Mouse (Mus musculus) kidney, embryonic 16.5 days (tissue): ENCODE results near the gene Gpr132. TPM values are rescaled to one million over a fixed set of nuclear protein-coding genes. Genes with fewer than 3 reads are reported as not detected.

ENCODE experiments used
- ATAC-seq: fragments of 200-750 bp; cut with Nextera tagmentation; 2 replicates; pipeline ENCODE4 v1.8.0; 2017; ENCODE audit warnings: moderate TSS enrichment; ENCODE audit not compliant: low FRiP score, low TSS enrichment
- H3K27ac ChIP-seq: fragments of 300-500 bp; sonication (generic); 2 replicates; pipeline ENCODE4 v1.5.1; 2014; ENCODE audit warnings: low read length
- H3K27me3 ChIP-seq: fragments of 300-500 bp; sonication (generic); 2 replicates; pipeline ENCODE4 v1.6.1; 2014; ENCODE audit warnings: low read length, control low read depth, mixed read lengths; ENCODE audit not compliant: insufficient read depth
- H3K36me3 ChIP-seq: fragments of 300-500 bp; sonication (generic); 2 replicates; pipeline ENCODE4 v1.6.1; 2014; ENCODE audit warnings: low read length, control low read depth, mixed read lengths; ENCODE audit not compliant: insufficient read depth
- H3K4me1 ChIP-seq: fragments of 300-500 bp; sonication (generic); 2 replicates; pipeline ENCODE4 v1.6.1; 2014; ENCODE audit warnings: low read length, control low read depth, mixed read lengths; ENCODE audit not compliant: insufficient read depth
- H3K4me2 ChIP-seq: fragments of 300-500 bp; sonication (generic); replicated peaks from 2 replicates; pipeline ENCODE4 v1.6.1; 2014; ENCODE audit warnings: low read depth, low read length
- H3K4me3 ChIP-seq: fragments of 300-500 bp; sonication (generic); 2 replicates; pipeline ENCODE4 v1.5.1; 2014; ENCODE audit warnings: mild to moderate bottlenecking, low read length
- H3K9ac ChIP-seq: fragments of 300-500 bp; sonication (generic); replicated peaks from 2 replicates; pipeline ENCODE4 v1.6.1; 2014; ENCODE audit warnings: low read length
- H3K9me3 ChIP-seq: fragments of 300-500 bp; sonication (generic); 2 replicates; pipeline ENCODE4 v1.6.1; 2016; ENCODE audit warnings: low read length, control low read depth
- WGBS: fragments of 180-500 bp; shearing (Covaris S2); extraction: QIAGEN DNeasy Blood & Tissue Kit; methylation state at CpG from one replicate; pipeline ENCODE4 v1.1.7; 2014; 5-methylcytosine and 5-hydroxymethylcytosine counted together
- polyA plus RNA-seq: library from polyadenylated mRNA; unstranded; fragments of >200 nt; fragmentation: Nextera tagmentation; extraction: Ambion mirVana; gene quantifications from 2 replicates; pipeline ENCODE4 v1.2.1, GENCODE M21; 2015

The Gpr132 gene
- polyA plus RNA-seq: 0.15 and 0.22 TPM in 2 replicates

DNA sequence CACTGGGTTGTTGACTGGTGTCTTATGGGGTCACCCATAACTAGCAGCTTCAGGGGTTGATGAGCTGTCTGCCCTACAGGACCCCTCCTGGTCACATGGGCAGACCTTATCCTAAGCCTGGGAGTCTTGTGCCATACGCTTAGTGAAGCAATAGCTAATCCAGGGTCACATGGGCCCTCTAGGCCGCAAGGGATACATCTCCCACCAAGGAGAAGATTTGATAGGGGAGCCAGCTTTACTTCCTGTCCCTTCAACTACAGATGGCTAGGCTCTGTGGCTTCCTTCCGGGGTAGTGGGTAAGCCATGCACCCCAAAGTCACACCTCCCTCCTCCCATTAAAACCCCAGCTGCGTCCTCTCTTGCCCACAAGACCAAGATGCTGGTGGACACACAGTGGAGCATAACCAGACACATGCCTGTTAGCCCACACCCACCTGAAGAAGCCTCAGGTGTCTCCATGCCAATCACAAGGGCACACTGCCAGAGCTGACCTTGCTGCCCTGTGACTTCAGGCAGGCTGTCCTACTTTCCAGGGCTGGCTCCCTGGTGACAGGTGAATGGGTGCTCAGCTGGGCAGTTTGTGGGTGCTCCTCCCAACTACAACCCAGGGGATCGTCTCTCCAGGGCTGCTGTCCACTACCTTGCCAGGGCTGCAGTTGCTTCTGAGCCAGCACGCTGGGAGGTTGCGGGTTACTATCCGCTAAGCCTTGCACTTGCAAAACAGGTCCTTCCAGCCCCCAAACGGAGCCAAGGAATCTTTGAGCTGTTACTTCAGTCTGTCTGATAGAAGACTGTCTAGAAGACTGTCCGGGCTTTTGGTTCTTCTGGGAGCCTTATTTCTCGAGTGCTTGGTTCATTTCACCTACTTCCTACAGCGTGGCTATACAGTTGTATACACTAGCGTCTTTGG is at the start of gene Gpr132:
Gene Gpr132 (minus strand): TSS at position 51 of the 910 bp plus-strand sequence.
- WGBS: 72% methylated on average over 13 of the region's 13 CpGs
- H3K36me3 ChIP-seq: no peaks in the 10 kb centered on the region

GRCm38 (mm10) chr12:112917486-112917885 is 49.5 kb upstream of the Gpr132 start:
- Histone ChIP-seq H3K4me1 (0 out of 2 replicates have a peak, but pooled peaks cover 7% of the 10 kb centered on the region), H3K4me3 (no peak overlapping the region), H3K27ac (no peak overlapping the region), H3K9me3 (no peaks in the 10 kb centered on the region), H3K9ac (0 out of 2 replicates have a peak overlapping the region, but pooled peaks have one; percentile 7), H3K36me3 (no peaks in the 10 kb centered on the region), H3K4me2 (no peak overlapping the region), H3K27me3 (no peaks in the 10 kb centered on the region)
- no peak for ATAC-seq
- 79% methylated on average over 11 of the region's 11 CpGs for WGBS

More for the DNA sequence above, at the start of gene Gpr132:
- no peak for ATAC-seq
- no peaks in the 10 kb centered on the region for H3K9me3 ChIP-seq
- no peak within 1 kb of the TSS for H3K4me2 ChIP-seq
- no peak within 1 kb of the TSS for H3K9ac ChIP-seq
- no peak within 1 kb of the TSS for H3K27ac ChIP-seq
- peaks cover 4% of the 10 kb centered on the region; the same call in 1 of the 2 replicates for H3K27me3 ChIP-seq
- H3K4me1 ChIP-seq: peaks cover 9% of the 10 kb centered on the region
- no peak within 1 kb of the TSS for H3K4me3 ChIP-seq

GRCm38 (mm10) chr12:112916698-112917400 is 48.8 kb upstream of the Gpr132 start:
- Histone ChIP-seq H3K4me3 (no peak overlapping the region), H3K9me3 (no peaks in the 10 kb centered on the region), H3K36me3 (no peaks in the 10 kb centered on the region), H3K4me2 (no peak overlapping the region), H3K4me1 (0 out of 2 replicates have a peak, but pooled peaks cover 7% of the 10 kb centered on the region), H3K9ac (no peak overlapping the region), H3K27ac (no peak overlapping the region), H3K27me3 (no peaks in the 10 kb centered on the region)
- 81% methylated on average over 16 of the region's 16 CpGs for WGBS
- ATAC-seq: no peak

- H3K27ac ChIP-seq: no peak overlapping the region
- H3K4me3 ChIP-seq: no peak overlapping the region
- H3K9ac ChIP-seq: no peak overlapping the region; the same call in 1 of the 2 replicates
- ATAC-seq: no peak
- H3K4me2 ChIP-seq: no peak overlapping the region
- no peaks in the 10 kb centered on the region for H3K36me3 ChIP-seq
- H3K27me3 ChIP-seq: no peaks in the 10 kb centered on the region
- WGBS: 73% methylated on average over 13 of the region's 13 CpGs
- H3K9me3 ChIP-seq: no peaks in the 10 kb centered on the region
- H3K4me1 ChIP-seq: 0 out of 2 replicates have a peak, but pooled peaks cover 7% of the 10 kb centered on the region
Measured at GRCm38 (mm10) chr12:112915587-112915986, 47.6 kb upstream of the Gpr132 start.

DNA sequence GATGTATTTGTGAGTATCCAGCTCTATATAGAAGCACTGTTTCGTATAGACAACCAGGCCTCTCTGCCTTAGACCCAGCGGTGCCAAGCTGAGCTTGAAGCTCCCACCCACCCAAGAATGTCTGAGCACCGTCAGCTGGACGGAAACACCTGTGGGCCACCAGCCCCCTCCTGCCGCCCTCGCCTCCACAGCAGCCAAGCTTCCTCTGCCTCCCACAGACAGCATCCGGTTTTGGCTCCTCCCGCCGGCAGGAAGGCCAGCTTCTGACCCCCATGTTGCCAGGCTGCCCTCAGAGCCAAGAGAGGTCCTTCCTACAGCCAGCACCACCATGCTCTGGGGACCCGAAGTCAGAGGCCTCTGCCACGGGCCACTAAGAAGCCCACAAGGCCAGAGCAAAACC is 46.5 kb upstream of the Gpr132 start:
- Histone ChIP-seq H3K4me1 (0 out of 2 replicates have a peak, but pooled peaks cover 7% of the 10 kb centered on the region), H3K36me3 (no peaks in the 10 kb centered on the region), H3K9ac (no peak overlapping the region), H3K27ac (no peak overlapping the region), H3K4me3 (no peak overlapping the region), H3K9me3 (no peaks in the 10 kb centered on the region), H3K4me2 (no peak overlapping the region), H3K27me3 (no peaks in the 10 kb centered on the region)
- 63% methylated on average over 11 of the region's 11 CpGs for WGBS
- ATAC-seq: no peak

GRCm38 (mm10) chr12:112912951-112913745 is 45.1 kb upstream of the Gpr132 start:
- Histone ChIP-seq H3K4me3 (no peak overlapping the region), H3K9me3 (no peaks in the 10 kb centered on the region), H3K4me2 (no peak overlapping the region), H3K36me3 (peaks cover 6% of the 10 kb centered on the region; the same call in 1 of the 2 replicates), H3K9ac (no peak overlapping the region), H3K27me3 (no peaks in the 10 kb centered on the region), H3K4me1 (0 out of 2 replicates have a peak, but pooled peaks cover 7% of the 10 kb centered on the region), H3K27ac (no peak overlapping the region)
- WGBS: 85% methylated on average over 27 of the region's 28 CpGs
- ATAC-seq: no peak

DNA sequence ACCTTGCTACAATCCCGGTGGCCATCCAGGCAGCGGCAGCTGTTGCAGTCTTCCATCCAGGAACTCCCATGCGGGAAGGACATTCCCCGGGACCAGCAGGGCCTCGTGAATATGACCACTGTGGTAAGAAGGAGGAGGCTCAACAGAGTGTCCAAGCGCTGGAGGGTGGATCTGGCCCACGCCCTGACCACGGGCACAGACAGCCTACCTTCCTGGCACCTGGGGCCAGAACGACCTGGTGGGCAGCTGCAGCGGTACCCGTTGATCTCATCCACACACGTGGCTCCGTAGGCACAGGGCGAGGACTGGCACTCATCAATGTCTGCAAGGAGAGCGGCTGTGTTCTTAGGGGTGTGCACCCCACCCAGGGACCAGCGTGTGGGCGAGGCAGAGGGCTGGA is 43.7 kb upstream of the Gpr132 start:
- H3K27ac ChIP-seq: no peak overlapping the region
- ATAC-seq: no peak
- H3K36me3 ChIP-seq: peaks cover 6% of the 10 kb centered on the region; the same call in 1 of the 2 replicates
- H3K4me2 ChIP-seq: no peak overlapping the region
- 91% methylated on average over 17 of the region's 17 CpGs for WGBS
- H3K9ac ChIP-seq: no peak overlapping the region
- no peaks in the 10 kb centered on the region for H3K27me3 ChIP-seq
- H3K4me1 ChIP-seq: no peaks in the 10 kb centered on the region
- H3K9me3 ChIP-seq: no peaks in the 10 kb centered on the region
- no peak overlapping the region for H3K4me3 ChIP-seq

- Histone ChIP-seq H3K36me3 (peaks cover 6% of the 10 kb centered on the region; the same call in 1 of the 2 replicates), H3K9me3 (no peaks in the 10 kb centered on the region), H3K4me3 (no peak overlapping the region), H3K4me2 (no peak overlapping the region), H3K9ac (no peak overlapping the region), H3K27me3 (no peaks in the 10 kb centered on the region), H3K27ac (no peak overlapping the region), H3K4me1 (no peaks in the 10 kb centered on the region)
- ATAC-seq: no peak
- 96% methylated on average over 22 of the region's 22 CpGs for WGBS
Measured at GRCm38 (mm10) chr12:112908991-112909390, 41.0 kb upstream of the Gpr132 start.

DNA sequence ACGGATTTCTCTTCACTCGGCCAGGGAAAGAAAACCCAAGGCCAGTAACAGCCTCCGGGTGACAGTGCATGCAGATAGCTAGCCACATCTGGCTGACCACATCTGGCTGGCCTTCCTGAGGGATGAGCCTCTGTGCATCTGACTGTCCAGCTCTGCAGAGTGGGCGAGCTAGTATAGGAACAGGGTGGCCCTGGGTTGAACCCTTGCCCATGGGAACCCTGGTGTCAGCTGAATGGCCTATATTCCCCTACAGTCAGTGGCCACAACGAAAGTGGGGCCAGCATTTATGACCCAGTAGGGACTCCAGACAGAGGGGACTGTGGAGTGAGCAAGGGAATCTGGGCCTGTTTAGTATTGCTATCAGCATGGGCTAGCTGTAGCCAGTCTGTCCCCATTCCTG is 37.0 kb upstream of the Gpr132 start:
- Histone ChIP-seq H3K27me3 (no peaks in the 10 kb centered on the region), H3K4me2 (no peak overlapping the region), H3K9ac (no peak overlapping the region), H3K4me1 (no peaks in the 10 kb centered on the region), H3K9me3 (no peaks in the 10 kb centered on the region), H3K4me3 (no peak overlapping the region), H3K27ac (no peak overlapping the region), H3K36me3 (peaks cover 6% of the 10 kb centered on the region; the same call in 1 of the 2 replicates)
- 75% methylated on average over 5 of the region's 5 CpGs for WGBS
- ATAC-seq: no peak
